Mouse (Mus musculus): Measurements from ENCODE around the gene Aacs.
"Not testable (repeated sequence)": the region's sequence is repeated elsewhere in the genome, so short reads cannot be mapped to it uniquely, and the experiment has no call there.

Aacs gene

GRCm38 (mm10) chr5:125475601-125476285 lies at the start of gene Aacs:
TSS of gene Aacs (plus strand) at chr5:125475814.
- peak; percentile 98 for DNase-seq (ENCODE audit: low read depth, low spot score)

- peak; percentile 48 for DNase-seq (ENCODE audit: low read depth, low spot score)
These were observed 49.3 kb upstream of the Aacs start for GRCm38 (mm10) chr5:125426343-125426742.

DNA sequence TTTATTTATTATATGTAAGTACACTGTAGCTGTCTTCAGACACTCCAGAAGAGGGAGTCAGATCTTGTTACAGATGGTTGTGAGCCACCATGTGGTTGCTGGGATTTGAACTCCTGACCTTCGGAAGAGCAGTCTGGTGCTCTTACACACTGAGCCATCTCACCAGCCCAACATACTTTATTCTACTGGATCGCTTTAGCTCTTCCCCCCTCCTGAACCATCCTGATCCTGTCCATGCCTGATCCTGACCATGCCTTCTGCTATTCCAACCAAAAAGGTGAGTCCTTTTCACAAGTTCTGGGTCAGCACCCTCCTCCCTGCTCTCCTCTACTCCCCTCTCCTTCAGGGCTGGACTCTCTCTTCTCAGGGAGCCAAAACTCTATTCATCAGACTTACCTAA lies 43.3 kb upstream of the Aacs start:
- not testable (repeated sequence) for DNase-seq (ENCODE audit: low read depth, low spot score)

GRCm38 (mm10) chr5:125433793-125434337 lies 41.7 kb upstream of the Aacs start, which contains the start of gene Dhx37:
TSS of gene Dhx37 (minus strand) at chr5:125434121.
- DNase-seq (ENCODE audit: low read depth, low spot score), result peak; percentile 98

GRCm38 (mm10) chr5:125434347-125434746 lies 41.3 kb upstream of the Aacs start:
- DNase-seq (ENCODE audit: low read depth, low spot score), result peak; percentile 74

DNA sequence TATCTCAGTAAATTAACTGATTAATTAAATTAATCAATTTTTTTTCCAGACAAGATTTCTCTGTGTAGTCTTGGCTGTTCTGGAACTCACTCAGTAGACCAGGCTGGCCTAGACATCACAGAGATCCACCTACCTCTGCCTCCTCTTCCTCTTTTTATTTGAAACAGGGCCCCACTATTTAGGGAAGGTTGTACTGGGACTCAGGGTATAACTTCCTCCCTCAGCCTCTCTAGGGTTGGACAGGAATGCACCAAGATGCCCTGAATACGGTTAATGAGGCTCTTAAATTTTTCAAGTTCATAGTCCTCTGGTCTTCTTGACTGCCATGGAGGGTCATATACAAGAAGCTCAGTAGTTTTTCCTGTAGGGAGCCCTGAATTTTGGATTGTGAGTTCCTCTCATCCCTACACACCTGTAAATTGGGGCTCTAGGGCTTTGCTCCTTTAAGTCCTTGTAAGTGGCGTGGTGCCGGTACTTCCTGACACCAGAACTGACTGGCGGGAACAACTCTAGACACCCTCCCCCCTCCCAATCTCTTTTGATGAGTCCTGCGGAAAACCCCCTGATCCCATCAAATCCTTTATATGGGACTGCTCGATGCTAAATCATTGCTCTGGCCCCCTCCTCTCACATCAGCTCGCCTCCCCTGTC lies 34.9 kb upstream of the Aacs start:
- peak; percentile 66 for DNase-seq (ENCODE audit: low read depth, low spot score)

- DNase-seq (ENCODE audit: low read depth, low spot score), result peak; percentile 76
These were observed 34.1 kb upstream of the Aacs start, which contains the start of gene Bri3bp for GRCm38 (mm10) chr5:125441234-125442114. TSS of gene Bri3bp (plus strand) at chr5:125441568.

DNA sequence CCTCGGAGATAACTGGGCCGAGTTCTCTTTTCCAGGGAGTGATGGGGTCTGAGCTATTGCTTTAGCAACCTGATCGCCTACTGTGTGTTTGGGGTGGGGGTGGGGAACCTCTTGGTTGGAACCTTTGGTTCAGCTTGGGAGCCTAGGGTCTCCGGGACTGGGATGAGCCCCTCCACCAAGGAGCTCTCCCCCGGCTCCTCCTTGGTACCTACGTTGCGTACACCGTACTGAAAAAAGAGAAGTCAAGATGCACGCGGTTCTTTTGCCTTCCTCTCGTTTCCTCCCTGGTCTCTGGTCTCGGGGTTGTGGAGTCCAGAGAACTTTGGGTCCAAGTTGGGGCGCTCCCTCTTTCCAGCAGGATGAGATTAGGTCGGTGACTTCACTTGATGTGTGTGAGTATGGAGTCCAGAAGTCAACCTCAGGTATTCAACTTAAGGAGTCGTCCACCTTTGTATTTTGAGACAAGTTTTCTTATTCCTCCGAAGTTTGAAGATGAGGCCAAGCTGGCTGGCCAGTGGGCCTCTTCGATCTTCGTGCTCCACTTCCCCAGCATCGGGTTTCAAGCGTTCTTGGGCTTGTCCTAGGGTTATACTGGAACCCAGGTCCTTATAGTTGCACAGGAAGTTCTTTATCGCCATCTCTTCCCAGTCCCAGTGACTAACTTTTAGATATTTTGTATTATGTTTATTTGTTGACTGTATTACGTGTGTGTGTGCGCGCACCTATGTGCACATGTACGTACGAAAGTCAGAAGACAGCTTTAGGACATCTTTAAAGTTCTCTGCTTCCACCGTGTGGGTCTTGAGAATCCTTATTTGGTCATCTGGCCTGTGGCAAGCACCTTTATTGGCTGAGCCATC lies 33.2 kb upstream of the Aacs start:
- DNase-seq (ENCODE audit: low read depth, low spot score), result peak; percentile 35

GRCm38 (mm10) chr5:125443335-125443734 lies 32.3 kb upstream of the Aacs start:
- no peak for DNase-seq (ENCODE audit: low read depth, low spot score)

- DNase-seq (ENCODE audit: low read depth, low spot score), result no peak
These were observed 31.7 kb upstream of the Aacs start for GRCm38 (mm10) chr5:125443915-125444314.

GRCm38 (mm10) chr5:125444554-125444953 lies 31.1 kb upstream of the Aacs start:
- no peak for DNase-seq (ENCODE audit: low read depth, low spot score)

- no peak for DNase-seq (ENCODE audit: low read depth, low spot score)
These were observed 29.3 kb upstream of the Aacs start for GRCm38 (mm10) chr5:125446344-125446743.

GRCm38 (mm10) chr5:125448026-125448425 lies 27.6 kb upstream of the Aacs start:
- DNase-seq (ENCODE audit: low read depth, low spot score), result no peak

GRCm38 (mm10) chr5:125448631-125449030 lies 27.0 kb upstream of the Aacs start:
- DNase-seq (ENCODE audit: low read depth, low spot score), result no peak

DNA sequence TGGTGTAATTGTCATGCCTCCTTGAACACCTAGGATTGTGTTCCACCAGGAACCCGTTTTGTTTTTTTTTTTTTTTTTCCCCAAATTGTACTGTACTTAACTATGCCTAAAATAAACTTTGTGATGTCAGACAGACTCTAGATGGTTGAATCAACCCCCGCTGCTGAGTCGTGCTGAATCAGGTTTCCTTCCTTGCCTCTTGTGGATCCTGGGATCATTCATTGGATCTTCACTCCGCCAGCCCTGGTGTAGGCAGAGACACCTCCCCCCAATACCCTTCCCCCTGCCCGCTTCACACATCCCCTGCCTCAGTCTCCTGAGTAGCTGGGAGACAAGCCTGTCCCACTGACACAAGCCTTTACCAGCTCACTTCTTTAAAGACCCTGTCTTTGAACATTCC lies 26.3 kb upstream of the Aacs start:
- DNase-seq (ENCODE audit: low read depth, low spot score), result no peak

DNA sequence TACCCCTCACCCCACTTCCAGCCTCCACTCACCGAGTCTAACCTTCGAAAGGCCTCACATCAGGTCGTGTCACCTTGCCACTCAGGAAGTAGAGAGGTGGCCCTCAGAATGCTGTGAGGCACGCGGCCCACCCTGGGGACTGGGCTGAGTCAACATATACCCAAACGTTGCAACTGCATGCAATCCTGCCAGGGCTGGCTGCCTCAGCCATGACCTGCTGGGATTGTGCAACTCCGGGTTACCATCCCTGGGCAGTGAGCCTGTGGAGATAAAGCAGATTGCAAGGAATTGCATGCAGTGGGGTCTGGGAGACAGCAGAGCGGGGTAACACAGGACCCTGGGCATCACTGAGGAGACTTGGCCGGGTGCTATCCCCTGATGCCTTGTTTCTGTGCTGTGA lies 23.0 kb upstream of the Aacs start:
- DNase-seq (ENCODE audit: low read depth, low spot score), result no peak

DNA sequence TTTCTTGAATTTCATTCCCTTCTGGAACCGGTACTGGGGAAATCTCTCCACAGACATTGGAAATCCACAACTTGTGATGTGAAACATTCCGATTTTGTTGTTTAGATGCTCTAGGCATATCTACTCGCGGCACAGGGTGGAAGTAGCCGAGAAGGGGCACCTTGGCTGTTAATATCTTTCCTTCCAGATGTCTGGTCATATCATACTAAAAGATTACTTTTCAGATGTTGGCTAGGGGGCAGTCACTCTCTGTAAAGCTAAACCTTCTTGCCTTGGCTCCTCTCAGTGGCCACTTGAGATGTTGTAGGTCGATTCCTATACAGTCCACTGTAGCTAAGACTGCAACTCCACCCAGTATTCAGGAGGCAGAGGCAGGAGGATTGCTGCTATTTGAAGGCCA lies 19.5 kb upstream of the Aacs start:
- DNase-seq (ENCODE audit: low read depth, low spot score), result no peak

- DNase-seq (ENCODE audit: low read depth, low spot score), result no peak
These were observed 18.1 kb upstream of the Aacs start for GRCm38 (mm10) chr5:125457538-125457937.

- DNase-seq (ENCODE audit: low read depth, low spot score), result no peak
These were observed 15.0 kb upstream of the Aacs start for GRCm38 (mm10) chr5:125460574-125460973.

DNA sequence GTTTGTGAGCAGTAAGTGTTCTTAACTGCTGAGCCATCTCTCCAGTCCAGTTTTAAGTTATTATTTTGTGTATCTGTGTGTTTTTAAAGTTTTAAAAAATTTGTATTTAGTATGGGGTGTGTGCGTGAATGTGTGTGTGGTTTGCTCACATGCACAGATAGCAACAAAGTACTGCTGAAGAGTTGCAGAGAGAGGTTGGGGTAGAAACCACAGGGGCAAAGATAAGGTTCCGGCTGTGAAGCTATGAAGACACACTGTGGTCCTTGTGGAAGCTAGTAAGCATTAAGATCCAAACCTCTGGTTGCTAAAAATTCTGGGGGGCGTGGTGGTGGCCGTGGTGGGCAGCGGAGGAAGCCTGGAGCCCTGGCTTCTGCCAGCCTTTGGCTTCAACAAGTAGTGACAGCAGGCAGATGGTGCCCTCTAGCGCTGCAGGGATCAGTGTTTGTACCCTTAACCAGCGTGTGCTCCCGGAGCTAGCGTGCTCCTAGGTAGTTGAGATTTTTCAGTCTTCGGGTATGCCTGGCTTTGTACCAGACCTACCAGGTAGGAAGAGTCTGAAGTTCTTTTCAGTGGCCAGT lies 13.7 kb upstream of the Aacs start:
- DNase-seq (ENCODE audit: low read depth, low spot score), result no peak

DNA sequence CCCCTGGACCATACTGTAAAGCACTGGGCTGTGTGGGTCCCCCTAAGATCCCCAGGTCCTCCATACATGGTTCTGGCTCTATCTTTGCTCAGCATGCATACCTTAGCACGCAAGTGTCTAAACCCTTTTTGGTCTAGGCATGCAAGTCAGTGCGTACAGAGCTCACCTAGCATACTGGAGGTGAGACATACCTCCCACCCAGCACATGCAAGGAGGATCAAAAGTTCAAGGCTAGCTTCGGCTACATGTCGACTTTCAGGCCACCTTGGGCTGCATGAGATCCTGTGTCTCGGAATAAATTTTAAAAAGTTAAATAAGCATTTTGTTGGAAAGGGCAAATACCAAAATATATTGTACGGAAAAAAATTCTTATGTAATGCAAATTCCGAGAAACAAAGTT lies 10.4 kb upstream of the Aacs start:
- no peak for DNase-seq (ENCODE audit: low read depth, low spot score)

Measured in ES-CJ7 (cell line).